ENCODE assay signal across 12 mouse cellular contexts in genomic region chr2:77085313-77085712, GRCm38 (mm10).
"Had no signal": no experiment of that assay in that cellular context is flagged by ENCODE, and none has a peak within 500 bp of the region (broad histone marks: within the 10 kb centered on the region; RNA-seq: fewer than 3 reads in every experiment).

No protein-coding gene starts in this region.

- H3K4me1 ChIP-seq: limb, embryonic 10.5 days; liver, embryonic 15.5 days; midbrain, embryonic 12.5 days had no signal

- H3K36me3 ChIP-seq: limb, embryonic 10.5 days; liver, embryonic 15.5 days; midbrain, embryonic 12.5 days had no signal

- DNase-seq: kidney, adult 8-10 months; kidney, postnatal 25 days; lung, embryonic 14.5 days; lung, postnatal 10 days; lung, postnatal 4 days; right cerebral cortex, postnatal 14 days; thymus, postnatal 4 days had no signal

- H3K9ac ChIP-seq: liver, embryonic 15.5 days; lung, embryonic 14.5 days; midbrain, embryonic 12.5 days had no signal

- H3K9me3 ChIP-seq: limb, embryonic 10.5 days; liver, embryonic 15.5 days; midbrain, embryonic 12.5 days had no signal

- H3K27me3 ChIP-seq: liver, embryonic 15.5 days; midbrain, embryonic 12.5 days had no signal

- H3K4me3 ChIP-seq: left cerebral cortex, adult 2 months; limb, embryonic 10.5 days; liver, embryonic 15.5 days; midbrain, embryonic 12.5 days had no signal

- H3K4me2 ChIP-seq: liver, embryonic 11.5 days; liver, embryonic 15.5 days; lung, embryonic 14.5 days; midbrain, embryonic 12.5 days had no signal

- H3K27ac ChIP-seq: left cerebral cortex, adult 2 months; limb, embryonic 10.5 days; liver, embryonic 15.5 days; midbrain, embryonic 12.5 days had no signal
